Mouse (Mus musculus) liver, embryonic 15.5 days (tissue): ENCODE measurements around the gene Ttn. TPM values are rescaled to one million over a fixed set of nuclear protein-coding genes. Genes with fewer than 3 reads are reported as not detected.

Experiments used
- ATAC-seq: fragments of 200-750 bp; cut with Nextera tagmentation; 2 replicates; pipeline ENCODE4 v1.8.0; 2017; ENCODE audit warnings: moderate number of reproducible peaks, mild to moderate bottlenecking, moderate library complexity; ENCODE audit not compliant: insufficient read depth
- H3K27ac ChIP-seq: fragments of 300-500 bp; sonication (generic); replicated peaks from 2 replicates; pipeline ENCODE4 v1.5.1; 2015; ENCODE audit warnings: mild to moderate bottlenecking, inconsistent platforms
- H3K27me3 ChIP-seq: fragments of 300-500 bp; sonication (generic); 2 replicates; pipeline ENCODE4 v1.6.1; 2015; ENCODE audit warnings: mild to moderate bottlenecking, inconsistent platforms
- H3K36me3 ChIP-seq: fragments of 300-500 bp; sonication (generic); replicated peaks from 2 replicates; pipeline ENCODE4 v1.6.1; 2015; ENCODE audit warnings: moderate library complexity, mild to moderate bottlenecking, inconsistent platforms
- H3K4me1 ChIP-seq: fragments of 300-500 bp; sonication (generic); replicated peaks from 2 replicates; pipeline ENCODE4 v1.6.1; 2015; ENCODE audit warnings: inconsistent platforms
- H3K4me2 ChIP-seq: fragments of 300-500 bp; sonication (generic); 2 replicates; pipeline ENCODE4 v1.6.1; 2015; ENCODE audit warnings: moderate library complexity, mild to moderate bottlenecking, inconsistent platforms
- H3K4me3 ChIP-seq: fragments of 300-500 bp; sonication (generic); replicated peaks from 2 replicates; pipeline ENCODE4 v1.5.1; 2015; ENCODE audit warnings: mild to moderate bottlenecking, inconsistent platforms
- H3K9ac ChIP-seq: fragments of 300-500 bp; sonication (generic); 2 replicates; pipeline ENCODE4 v1.6.1; 2015; ENCODE audit warnings: moderate library complexity, mild to moderate bottlenecking, inconsistent platforms
- H3K9me3 ChIP-seq: fragments of 300-500 bp; sonication (generic); replicated peaks from 2 replicates; pipeline ENCODE4 v1.6.1; 2016; ENCODE audit warnings: inconsistent platforms
- WGBS: fragments of 180-500 bp; shearing (Covaris S2); methylation state at CpG from one replicate; pipeline ENCODE4 v1.1.7; 2015; ENCODE audit warnings: mixed read lengths; ENCODE audit not compliant: insufficient replicate concordance; 5-methylcytosine and 5-hydroxymethylcytosine counted together
- polyA plus RNA-seq: library from polyadenylated mRNA; unstranded; fragments of >200 nt; fragmentation: Nextera tagmentation; extraction: Ambion mirVana; gene quantifications from 2 replicates; pipeline ENCODE4 v1.2.1, GENCODE M21; 2015

Gene Ttn
- polyA plus RNA-seq, 1 experiment from 2014 or later = 6.5 TPM

- Histone ChIP-seq H3K4me2 (no peak overlapping the region), H3K36me3 (no peaks in the 10 kb centered on the region), H3K27me3 (no peaks in the 10 kb centered on the region), H3K9me3 (no peaks in the 10 kb centered on the region), H3K4me3 (no peak overlapping the region), H3K27ac (no peak overlapping the region), H3K4me1 (no peaks in the 10 kb centered on the region), H3K9ac (no peak overlapping the region)
- no peak for ATAC-seq
- WGBS = 76% methylated on average over 7 of the region's 7 CpGs
Observed at GRCm38 (mm10) chr2:76965542-76965941, 16.8 kb downstream of the Ttn start.

DNA sequence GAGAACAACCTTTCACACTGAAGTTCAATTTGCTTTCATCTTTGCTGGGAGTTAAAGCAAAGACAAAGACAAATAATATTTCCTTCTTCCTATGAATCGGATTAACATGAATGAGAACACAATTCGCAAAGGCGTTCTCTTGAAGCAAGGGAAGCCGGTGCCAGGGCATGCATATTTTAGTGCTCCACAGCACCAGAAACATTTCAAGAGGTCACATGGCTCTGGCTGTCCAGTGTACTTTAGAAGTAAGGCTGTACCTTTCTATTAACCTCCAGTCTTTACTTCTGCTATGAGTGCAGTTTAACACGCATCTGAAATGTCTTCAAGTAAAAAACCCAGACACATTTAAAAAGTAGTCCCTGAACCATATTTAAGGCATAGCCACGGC is 20.3 kb downstream of the Ttn start:
- Histone ChIP-seq H3K4me2 (no peak overlapping the region), H3K27ac (no peak overlapping the region), H3K9me3 (no peaks in the 10 kb centered on the region), H3K4me3 (no peak overlapping the region), H3K9ac (no peak overlapping the region), H3K27me3 (no peaks in the 10 kb centered on the region), H3K36me3 (no peaks in the 10 kb centered on the region), H3K4me1 (no peaks in the 10 kb centered on the region)
- 68% methylated on average over 6 of the region's 6 CpGs for WGBS
- no peak for ATAC-seq

- Histone ChIP-seq H3K4me1 (no peaks in the 10 kb centered on the region), H3K36me3 (no peaks in the 10 kb centered on the region), H3K4me3 (no peak overlapping the region), H3K27me3 (no peaks in the 10 kb centered on the region), H3K9me3 (no peaks in the 10 kb centered on the region), H3K4me2 (no peak overlapping the region), H3K9ac (no peak overlapping the region), H3K27ac (no peak overlapping the region)
- 68% methylated on average over 10 of the region's 10 CpGs for WGBS
- no peak for ATAC-seq
Observed at GRCm38 (mm10) chr2:76961420-76962044, 20.8 kb downstream of the Ttn start.

- WGBS = 62% methylated on average over 7 of the region's 7 CpGs
- Histone ChIP-seq H3K4me2 (no peak overlapping the region), H3K9me3 (no peaks in the 10 kb centered on the region), H3K36me3 (no peaks in the 10 kb centered on the region), H3K9ac (no peak overlapping the region), H3K4me3 (no peak overlapping the region), H3K27me3 (no peaks in the 10 kb centered on the region), H3K4me1 (no peaks in the 10 kb centered on the region), H3K27ac (no peak overlapping the region)
- ATAC-seq = no peak
Observed at GRCm38 (mm10) chr2:76949774-76950173, 32.6 kb downstream of the Ttn start.

- no peak overlapping the region for H3K27ac ChIP-seq
- H3K9me3 ChIP-seq = no peaks in the 10 kb centered on the region
- H3K4me1 ChIP-seq = no peaks in the 10 kb centered on the region
- no peak overlapping the region for H3K4me3 ChIP-seq
- ATAC-seq = no peak
- no peak overlapping the region for H3K4me2 ChIP-seq
- H3K27me3 ChIP-seq = no peaks in the 10 kb centered on the region
- H3K9ac ChIP-seq = no peak overlapping the region
- WGBS = 65% methylated on average over 10 of the region's 10 CpGs
- no peaks in the 10 kb centered on the region for H3K36me3 ChIP-seq
Observed at GRCm38 (mm10) chr2:76938515-76938914, 43.8 kb downstream of the Ttn start.

GRCm38 (mm10) chr2:76929718-76930117 is 52.6 kb downstream of the Ttn start:
- Histone ChIP-seq H3K4me2 (no peak overlapping the region), H3K4me1 (no peaks in the 10 kb centered on the region), H3K27ac (no peak overlapping the region), H3K9ac (no peak overlapping the region), H3K4me3 (no peak overlapping the region), H3K9me3 (no peaks in the 10 kb centered on the region), H3K36me3 (no peaks in the 10 kb centered on the region), H3K27me3 (no peaks in the 10 kb centered on the region)
- WGBS = 2% methylated on average over 2 of the region's 2 CpGs
- no peak for ATAC-seq

DNA sequence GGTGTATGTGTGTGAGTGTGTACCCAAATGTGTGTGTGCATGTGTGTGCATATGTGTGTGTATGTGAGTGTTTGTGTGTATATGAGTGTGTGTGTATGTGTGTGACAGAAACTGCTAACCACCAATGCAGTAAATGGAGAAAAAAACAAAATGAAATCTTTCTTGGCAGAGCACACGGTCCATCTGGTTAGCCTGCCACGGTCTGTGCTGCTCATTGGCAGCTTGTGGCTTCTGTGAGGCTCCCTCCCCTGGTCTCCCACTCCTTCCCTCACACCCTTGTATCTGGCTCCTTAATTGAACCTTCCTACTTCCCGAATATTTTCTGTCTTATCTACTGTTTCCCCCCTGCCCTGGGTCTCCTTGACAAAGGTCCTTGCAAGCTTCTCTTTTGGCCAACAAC is 53.5 kb downstream of the Ttn start:
- WGBS = 37% methylated on average over 3 of the region's 3 CpGs
- no peak for ATAC-seq

GRCm38 (mm10) chr2:76928298-76928697 is 54.0 kb downstream of the Ttn start:
- ATAC-seq = no peak
- WGBS = 47% methylated on average over 7 of the region's 7 CpGs
- no peak overlapping the region for H3K9ac ChIP-seq

More for the DNA sequence above, 53.5 kb downstream of the Ttn start:
- H3K4me2 ChIP-seq = no peak overlapping the region
- H3K9ac ChIP-seq = no peak overlapping the region
- H3K36me3 ChIP-seq = no peaks in the 10 kb centered on the region
- H3K27ac ChIP-seq = no peak overlapping the region
- no peaks in the 10 kb centered on the region for H3K27me3 ChIP-seq
- no peaks in the 10 kb centered on the region for H3K4me1 ChIP-seq
- H3K9me3 ChIP-seq = no peaks in the 10 kb centered on the region
- no peak overlapping the region for H3K4me3 ChIP-seq

DNA sequence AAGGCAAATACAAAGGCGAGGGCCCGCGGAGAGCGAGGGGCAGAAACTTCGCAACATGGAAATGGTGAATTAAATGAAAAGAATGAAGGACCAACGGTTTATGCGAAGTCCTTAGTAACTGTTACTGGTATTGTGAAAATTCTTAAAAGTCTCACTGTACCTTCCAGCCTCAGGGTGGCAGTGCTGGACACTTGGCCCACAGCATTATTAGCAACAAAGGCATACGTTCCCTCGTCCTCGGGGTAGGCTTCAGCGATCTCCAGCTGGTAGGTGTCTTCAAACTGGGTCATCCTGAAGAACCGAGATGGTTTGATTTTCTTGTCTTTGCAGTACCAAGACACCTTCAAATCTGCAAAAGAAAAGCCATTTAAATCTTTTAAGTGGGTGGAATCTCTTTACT is 55.4 kb downstream of the Ttn start:
- H3K4me2 ChIP-seq = no peak overlapping the region
- 62% methylated on average over 12 of the region's 12 CpGs for WGBS

More at GRCm38 (mm10) chr2:76928298-76928697, 54.0 kb downstream of the Ttn start:
- Histone ChIP-seq H3K4me2 (no peak overlapping the region), H3K27me3 (no peaks in the 10 kb centered on the region), H3K4me3 (no peak overlapping the region), H3K36me3 (no peaks in the 10 kb centered on the region), H3K9me3 (no peaks in the 10 kb centered on the region), H3K27ac (no peak overlapping the region), H3K4me1 (no peaks in the 10 kb centered on the region)

GRCm38 (mm10) chr2:76914959-76915358 is 67.4 kb downstream of the Ttn start:
- Histone ChIP-seq H3K9ac (no peak overlapping the region), H3K27ac (no peak overlapping the region), H3K4me3 (no peak overlapping the region), H3K4me1 (no peaks in the 10 kb centered on the region), H3K36me3 (no peaks in the 10 kb centered on the region), H3K9me3 (no peaks in the 10 kb centered on the region), H3K27me3 (no peaks in the 10 kb centered on the region), H3K4me2 (no peak overlapping the region)
- 78% methylated on average over 10 of the region's 10 CpGs for WGBS
- no peak for ATAC-seq

More for the DNA sequence above, 55.4 kb downstream of the Ttn start:
- Histone ChIP-seq H3K27ac (no peak overlapping the region), H3K4me1 (no peaks in the 10 kb centered on the region), H3K4me3 (no peak overlapping the region), H3K9ac (no peak overlapping the region), H3K27me3 (no peaks in the 10 kb centered on the region), H3K36me3 (no peaks in the 10 kb centered on the region), H3K9me3 (no peaks in the 10 kb centered on the region)
- ATAC-seq = no peak

DNA sequence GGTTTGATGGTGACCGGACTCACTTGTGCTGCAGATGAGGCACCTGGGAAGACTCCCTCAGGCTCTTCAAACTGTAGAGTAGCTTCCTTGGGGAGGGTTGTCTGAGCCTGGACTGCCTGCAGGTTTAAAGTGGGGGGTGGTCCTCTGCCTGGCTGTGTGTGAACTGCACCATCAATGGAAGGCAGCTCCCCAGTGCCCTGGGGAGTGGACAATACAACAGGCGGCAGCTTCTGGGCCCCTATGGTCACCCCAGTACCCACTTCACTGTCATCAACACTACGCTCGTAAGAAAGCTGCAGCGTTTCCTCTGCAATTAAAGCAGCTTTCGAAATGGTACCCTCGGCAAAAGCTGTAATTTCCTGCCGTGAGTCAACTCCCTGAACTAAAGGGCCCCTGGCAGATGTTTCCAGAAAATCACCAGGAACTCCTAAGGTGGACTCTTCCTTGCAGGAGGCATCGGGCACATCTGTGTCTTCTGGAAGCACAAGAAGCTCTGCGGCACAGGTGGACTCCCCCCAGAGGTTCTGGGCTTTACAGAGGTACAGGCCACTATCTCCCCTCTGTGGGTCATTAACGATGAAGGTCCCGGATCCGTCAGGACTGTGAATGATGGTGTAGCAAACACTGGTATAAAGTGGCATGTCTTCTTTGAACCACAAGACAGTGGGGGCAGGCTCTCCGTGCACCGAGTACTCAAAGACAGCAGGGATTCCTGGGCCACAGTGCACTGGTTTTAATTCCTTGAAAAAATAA is 73.5 kb downstream of the Ttn start:
- no peaks in the 10 kb centered on the region for H3K9me3 ChIP-seq
- H3K4me2 ChIP-seq = no peak overlapping the region
- H3K27me3 ChIP-seq = no peaks in the 10 kb centered on the region
- H3K4me3 ChIP-seq = no peak overlapping the region
- H3K4me1 ChIP-seq = no peaks in the 10 kb centered on the region
- no peak for ATAC-seq
- H3K36me3 ChIP-seq = no peaks in the 10 kb centered on the region
- 59% methylated on average over 15 of the region's 15 CpGs for WGBS
- H3K27ac ChIP-seq = no peak overlapping the region
- no peak overlapping the region for H3K9ac ChIP-seq
